Mouse (Mus musculus) CH12.LX (cell line): ENCODE measurements around the gene Slc29a3. TPM values are rescaled to one million over a fixed set of nuclear protein-coding genes. Genes with fewer than 3 reads are reported as not detected.

Source experiments
- DNase-seq: peaks from one replicate; pipeline ENCODE4 v3.0.0-alpha.2; 2013; ENCODE audit errors: extremely low read depth
- H3K27ac ChIP-seq: 2 replicates; pipeline ENCODE4 v1.5.1; 2012; ENCODE audit warnings: low read depth, mild to moderate bottlenecking, control low read depth, moderate library complexity; ENCODE audit not compliant: insufficient read depth
- H3K27me3 ChIP-seq: replicated peaks from 2 replicates; pipeline ENCODE3; 2012; ENCODE audit warnings: inconsistent platforms
- H3K36me3 ChIP-seq, 2 experiments: replicated peaks in 1 of 2; 2 replicates each; pipeline versions ENCODE3 to v1.6.1; 2012; ENCODE audit warnings: inconsistent platforms in 1 of 2, low read length in 1 of 2, mild to moderate bottlenecking in 1 of 2, mixed read lengths in 1 of 2, moderate library complexity in 1 of 2; ENCODE audit not compliant: control insufficient read depth in 1 of 2, insufficient read depth in 1 of 2
- H3K4me1 ChIP-seq, 2 experiments: 2 replicates each; pipeline ENCODE4 v1.6.1; 2012; ENCODE audit warnings: inconsistent platforms in 1 of 2, moderate library complexity in 1 of 2; ENCODE audit not compliant: insufficient read depth in 2 of 2, control insufficient read depth in 1 of 2
- H3K4me2 ChIP-seq: 2 replicates; pipeline ENCODE4 v1.6.1; 2012; ENCODE audit warnings: low read depth, mild to moderate bottlenecking, control low read depth; ENCODE audit not compliant: poor library complexity, insufficient read depth, severe bottlenecking
- H3K4me3 ChIP-seq, 3 experiments: fragments of 150-350 bp in 1 of 3; sonication (generic) in 1 of 3; replicated peaks in 1 of 3; 2 replicates each; pipeline versions ENCODE3 to v1.5.1; 2011 to 2012; ENCODE audit warnings: low read depth in 2 of 3, low read length in 2 of 3, mild to moderate bottlenecking in 2 of 3, moderate library complexity in 2 of 3, control low read depth in 1 of 3, improper control_type of control experiment in 1 of 3, inconsistent platforms in 1 of 3, mixed read lengths in 1 of 3; ENCODE audit not compliant: poor library complexity in 1 of 3
- H3K79me2 ChIP-seq: replicated peaks from 2 replicates; pipeline ENCODE4 v1.6.1; 2012; ENCODE audit warnings: mild to moderate bottlenecking, moderate library complexity; ENCODE audit not compliant: control insufficient read depth, poor library complexity, insufficient read depth, severe bottlenecking; ENCODE audit errors: extremely low read depth
- H3K9ac ChIP-seq: 2 replicates; pipeline ENCODE4 v1.6.1; 2012; ENCODE audit warnings: low read depth, mild to moderate bottlenecking, control low read depth, moderate library complexity; ENCODE audit not compliant: insufficient read depth
- H3K9me3 ChIP-seq: replicated peaks from 2 replicates; pipeline ENCODE3; 2012; ENCODE audit warnings: low read length, inconsistent platforms, mixed read lengths
- CHD1 ChIP-seq: IDR thresholded peaks from 2 replicates; pipeline ENCODE4 v1.6.1; 2012; ENCODE audit warnings: low read depth, low read length, improper control_type of control experiment, inconsistent platforms
- CHD2 ChIP-seq: IDR thresholded peaks from 2 replicates; pipeline ENCODE4 v1.6.1; 2011; ENCODE audit warnings: low read length, improper control_type of control experiment
- CTCF ChIP-seq, 2 experiments: IDR thresholded peaks in 1 of 2; conservative IDR thresholded peaks in 1 of 2; 2 replicates each; pipeline ENCODE4 v1.5.1; 2011 to 2012; ENCODE audit warnings: low read depth in 2 of 2, low read length in 2 of 2, improper control_type of control experiment in 1 of 2, inconsistent platforms in 1 of 2, mild to moderate bottlenecking in 1 of 2, moderate library complexity in 1 of 2
- ELF1 ChIP-seq: IDR thresholded peaks from 2 replicates; pipeline ENCODE4 v1.6.1; 2014; ENCODE audit warnings: low read depth, mild to moderate bottlenecking, inconsistent platforms, low read length, improper control_type of control experiment
- EP300 ChIP-seq: IDR thresholded peaks from 2 replicates; pipeline ENCODE4 v1.6.1; 2011; ENCODE audit warnings: low read length, improper control_type of control experiment
- GABPA ChIP-seq: IDR thresholded peaks from 2 replicates; pipeline ENCODE4 v1.6.1; 2012; ENCODE audit warnings: low read depth, low read length, improper control_type of control experiment, inconsistent platforms; ENCODE audit not compliant: insufficient replicate concordance
- IRF4 ChIP-seq: IDR thresholded peaks from 2 replicates; pipeline ENCODE4 v1.6.1; 2014; ENCODE audit warnings: low read depth, mild to moderate bottlenecking, inconsistent platforms, low read length, improper control_type of control experiment
- MAFK ChIP-seq: IDR thresholded peaks from 2 replicates; pipeline ENCODE4 v1.6.1; 2011; ENCODE audit warnings: low read length, improper control_type of control experiment; ENCODE audit not compliant: insufficient replicate concordance
- MAZ ChIP-seq: IDR thresholded peaks from 2 replicates; pipeline ENCODE4 v1.6.1; 2012; ENCODE audit warnings: low read depth, mild to moderate bottlenecking, inconsistent platforms, low read length, improper control_type of control experiment, moderate library complexity
- MEF2A ChIP-seq: IDR thresholded peaks from 2 replicates; pipeline ENCODE4 v1.6.1; 2014; ENCODE audit warnings: low read depth, mild to moderate bottlenecking, inconsistent platforms, low read length, improper control_type of control experiment, borderline replicate concordance
- MYC ChIP-seq: IDR thresholded peaks from 2 replicates; pipeline ENCODE4 v1.6.1; 2011; ENCODE audit warnings: low read depth, mild to moderate bottlenecking, improper control_type of control experiment, low read length
- NELFE ChIP-seq: IDR thresholded peaks from 2 replicates; pipeline ENCODE4 v1.6.1; 2011; ENCODE audit warnings: low read depth, low read length, improper control_type of control experiment
- POLR2A ChIP-seq: IDR thresholded peaks from 2 replicates; pipeline ENCODE4 v1.6.1; 2011; ENCODE audit warnings: low read depth, mild to moderate bottlenecking, improper control_type of control experiment, low read length
- POLR2AphosphoS2 ChIP-seq: IDR thresholded peaks from 2 replicates; pipeline ENCODE4 v1.6.1; 2011; ENCODE audit warnings: low read depth, low read length, improper control_type of control experiment
- RAD21 ChIP-seq: IDR thresholded peaks from 2 replicates; pipeline ENCODE4 v1.6.1; 2011; ENCODE audit warnings: low read depth, mild to moderate bottlenecking, low read length, improper control_type of control experiment, moderate library complexity
- RCOR1 ChIP-seq: conservative IDR thresholded peaks from 2 replicates; pipeline ENCODE4 v1.6.1; 2012; ENCODE audit warnings: low read depth, mild to moderate bottlenecking, inconsistent platforms, low read length, improper control_type of control experiment
- SIN3A ChIP-seq: IDR thresholded peaks from 2 replicates; pipeline ENCODE4 v1.6.1; 2012; ENCODE audit warnings: low read length, improper control_type of control experiment, inconsistent platforms
- SMC3 ChIP-seq: IDR thresholded peaks from 2 replicates; pipeline ENCODE4 v1.6.1; 2011; ENCODE audit warnings: low read depth, low read length, improper control_type of control experiment
- TBP ChIP-seq: conservative IDR thresholded peaks from 2 replicates; pipeline ENCODE4 v1.6.1; 2011; ENCODE audit warnings: low read depth, low read length, improper control_type of control experiment
- USF1 ChIP-seq: IDR thresholded peaks from 2 replicates; pipeline ENCODE4 v1.6.1; 2014; ENCODE audit warnings: low read depth, mild to moderate bottlenecking, inconsistent platforms, low read length, improper control_type of control experiment
- ZC3H11A ChIP-seq: IDR thresholded peaks from 2 replicates; pipeline ENCODE4 v1.6.1; 2012; ENCODE audit warnings: low read depth, mild to moderate bottlenecking, inconsistent platforms, low read length, improper control_type of control experiment
- ZKSCAN1 ChIP-seq: IDR thresholded peaks from 2 replicates; pipeline ENCODE4 v1.6.1; 2012; ENCODE audit warnings: low read depth, inconsistent platforms, low read length, improper control_type of control experiment, borderline replicate concordance
- dilution Hi-C: fragments of 300-500 bp; cut with MboI; formaldehyde crosslinking; loops from 2 replicates; pipeline ENCODE4 v1.14.3; 2020; ENCODE audit warnings: low sequenced_read_pairs; ENCODE audit not compliant: extremely low pct_unique_long_range_greater_than_20kb, extremely low pct_ligation_motif_present
- in situ Hi-C: fragments of 300-500 bp; cut with MboI; formaldehyde crosslinking; loops from 3 replicates; pipeline ENCODE4 v1.14.3; 2019; ENCODE audit warnings: low sequenced_read_pairs, low pct_ligation_motif_present, low pct_unique_long_range_greater_than_20kb, mixed read lengths
- polyA plus RNA-seq: library from polyadenylated mRNA; unstranded; fragments of >175 nt; gene quantifications from 2 replicates; pipeline ENCODE4 v1.2.1, GENCODE M21; 2012; ENCODE audit warnings: low read depth; ENCODE audit not compliant: insufficient read length
- total RNA-seq, 2 experiments: library from RNA; depleted of rRNA; stranded (reverse); fragments of 300-350 nt in 1 of 2; fragments of >200 nt in 1 of 2; gene quantifications; 2 replicates each; pipeline ENCODE4 v1.2.3; 2012 to 2014

Slc29a3 gene
- total and polyA plus RNA-seq, 3 experiments, result 4.1 to 19.1 (median 5.9) TPM

DNA sequence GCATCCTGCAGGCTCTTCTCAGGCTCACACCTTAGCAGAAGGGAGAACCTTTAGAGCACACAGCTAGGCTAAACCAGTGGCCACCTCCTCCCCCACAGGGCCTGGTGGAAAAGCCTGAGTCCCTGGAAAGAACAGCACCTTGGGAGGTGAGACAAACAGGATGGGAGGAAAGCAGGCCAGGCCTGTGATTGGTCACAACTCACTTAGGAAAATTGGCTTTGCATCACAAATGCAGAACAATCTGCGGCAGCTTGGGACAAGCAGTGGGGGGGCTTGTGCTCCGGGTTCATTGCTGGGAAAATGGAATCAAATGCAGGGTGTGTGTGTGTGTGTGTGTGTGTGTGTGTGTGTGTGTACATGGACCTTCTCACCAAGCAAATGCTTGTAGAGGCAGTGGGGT, 31.0 kb upstream of the Slc29a3 start:
- dilution Hi-C loops (no loop called here), in situ Hi-C loops (no loop called here)
- H3K27me3 ChIP-seq, result peaks cover 68% of the 10 kb centered on the region
- no peaks in the 10 kb centered on the region for H3K9me3 ChIP-seq
- no peak overlapping the region for H3K4me2 ChIP-seq
- no peak for DNase-seq
- no peak overlapping the region for H3K27ac ChIP-seq
- H3K4me1 ChIP-seq, result no peaks in the 10 kb centered on the region; a peak in 1 of 4 replicates
- H3K36me3 ChIP-seq, result no peaks in the 10 kb centered on the region
- no peak overlapping the region for H3K4me3 ChIP-seq
- TF ChIP-seq RCOR1, result no peak
- no peak for TF ChIP-seq POLR2AphosphoS2
- TF ChIP-seq POLR2A, result no peak
- TF ChIP-seq ELF1, result no peak
- no peak for TF ChIP-seq EP300
- no peak for TF ChIP-seq TBP
- no peak for TF ChIP-seq MAFK
- no peak for TF ChIP-seq SIN3A
- no peak for TF ChIP-seq CHD2
- no peak for TF ChIP-seq MYC
- no peak for TF ChIP-seq MAZ
- TF ChIP-seq ZKSCAN1, result no peak
- TF ChIP-seq GABPA, result no peak
- TF ChIP-seq NELFE, result no peak
- TF ChIP-seq RAD21, result no peak
- no peak for TF ChIP-seq IRF4
- no peak overlapping the region for H3K9ac ChIP-seq
- H3K79me2 ChIP-seq, result no peaks in the 10 kb centered on the region

DNA sequence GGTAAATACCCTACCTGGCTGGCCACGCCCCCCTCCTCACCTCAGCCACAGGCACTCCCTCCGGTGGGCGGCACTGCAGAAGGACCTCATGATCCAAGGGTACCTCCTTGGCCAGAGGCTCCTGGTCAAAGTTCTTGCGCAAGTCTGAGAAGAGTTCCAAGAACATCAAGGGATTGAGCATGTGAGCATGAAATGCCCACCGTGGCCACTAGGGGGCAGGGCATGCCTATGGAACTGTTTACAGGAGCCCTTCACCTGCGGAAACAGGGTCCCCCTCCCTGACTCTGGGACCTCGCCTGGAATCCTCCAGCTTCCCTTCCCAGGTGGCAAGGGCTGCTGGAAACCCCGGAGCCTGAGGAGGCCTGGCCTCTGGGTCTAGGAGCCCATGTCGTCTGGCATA, 27.0 kb upstream of the Slc29a3 start:
- dilution Hi-C loops, result no loop called here
- TF ChIP-seq USF1 (no peak), ZC3H11A (peak; percentile 65), SMC3 (peak; percentile 80), CTCF (conservative IDR thresholded peaks at IDR 0.05 in 1 of 2, IDR thresholded peaks at IDR 0.05 in 1 of 2; ENCODE audit: low read depth in 2 of 2, low read length in 2 of 2) (peak; percentile 90 to 91), MAZ (no peak), RAD21 (peak; percentile 93), CHD1 (no peak), MEF2A (no peak)
- H3K27ac ChIP-seq, result no peak overlapping the region
- in situ Hi-C loops, result loop anchor here (5.0 kb wide), 1 partner anchor 273 kb away; no protein-coding TSS in a partner anchor
- peak; percentile 52 for DNase-seq
- no peaks in the 10 kb centered on the region for H3K36me3 ChIP-seq
- no peaks in the 10 kb centered on the region for H3K79me2 ChIP-seq
- H3K4me1 ChIP-seq, result no peaks in the 10 kb centered on the region; a peak in 1 of 4 replicates
- peaks cover 53% of the 10 kb centered on the region for H3K27me3 ChIP-seq
- no peak overlapping the region for H3K4me2 ChIP-seq
- H3K9ac ChIP-seq, result no peak overlapping the region
- H3K4me3 ChIP-seq, result no peak overlapping the region
- H3K9me3 ChIP-seq, result no peaks in the 10 kb centered on the region
